Mouse (Mus musculus): ENCODE results near the gene Spcs2. TPM values are rescaled to one million over a fixed set of nuclear protein-coding genes. Genes with fewer than 3 reads are reported as not detected.
"Not testable (repeated sequence)": the region's sequence is repeated elsewhere in the genome, so short reads cannot be mapped to it uniquely, and the experiment has no call there.

Spcs2 gene
- polyA plus RNA-seq, 1 experiment from 2014 or later, result 367 TPM

DNA sequence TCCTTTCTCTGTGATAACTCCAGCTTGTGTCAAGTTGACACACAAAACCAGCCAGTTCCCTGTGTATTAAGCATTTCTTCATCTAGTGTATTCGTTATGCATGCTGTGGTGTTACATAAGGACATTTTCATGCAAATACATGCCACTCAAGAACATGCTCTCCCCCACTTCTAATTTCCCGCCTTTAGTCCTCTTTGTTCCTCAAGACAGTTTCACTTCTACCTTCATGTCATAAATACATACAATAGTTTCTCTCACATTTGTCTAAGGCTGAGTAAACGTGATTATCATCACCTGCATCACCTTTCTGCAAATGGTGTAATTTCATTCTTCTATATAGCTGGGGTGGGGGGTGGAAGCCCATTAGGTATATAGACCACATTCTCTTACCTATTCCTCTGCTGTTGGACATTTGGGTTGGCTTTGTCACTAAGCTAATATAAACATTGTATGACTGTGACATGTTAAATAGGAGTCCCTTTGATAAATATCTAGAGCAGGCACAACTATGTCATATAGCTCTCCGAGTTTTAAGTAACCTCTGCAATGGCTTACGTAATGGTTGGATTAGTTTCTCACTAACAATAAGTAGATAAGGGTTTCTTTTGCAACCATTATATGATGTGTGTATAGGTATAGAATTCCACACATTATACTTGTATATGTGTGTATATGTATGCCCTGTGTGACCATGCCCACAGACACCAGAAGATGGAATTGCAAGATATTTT, 30.0 kb downstream of the Spcs2 start:
- no peak overlapping the region for H3K27ac ChIP-seq
- H3K4me1 ChIP-seq, result peaks cover 6% of the 10 kb centered on the region
- H3K9me3 ChIP-seq, result no peaks in the 10 kb centered on the region
- no peak overlapping the region for H3K4me3 ChIP-seq
- H3K27me3 ChIP-seq (ENCODE audit: poor library complexity, severe bottlenecking), result no peaks in the 10 kb centered on the region
- 86% methylated on average over 5 of the region's 5 CpGs for WGBS
- peaks cover 31% of the 10 kb centered on the region for H3K36me3 ChIP-seq (replicated peaks)
- DNase-seq (ENCODE audit: extremely low spot score, low spot score), result no peak

- Histone ChIP-seq H3K4me1 (peaks cover 14% of the 10 kb centered on the region), H3K4me3 (peak within 1 kb of the TSS; percentile 63), H3K27me3 (ENCODE audit: poor library complexity, severe bottlenecking) (no peaks in the 10 kb centered on the region), H3K36me3 (replicated peaks) (no peaks in the 10 kb centered on the region), H3K9me3 (no peaks in the 10 kb centered on the region), H3K27ac (peak within 1 kb of the TSS; percentile 83)
- WGBS, result under 1% methylated on average over 26 of the region's 26 CpGs
- peak; percentile 87 for DNase-seq (ENCODE audit: extremely low spot score, low spot score)
Measured at GRCm38 (mm10) chr7:99828083-99828570, 35.1 kb downstream of the Spcs2 start, which contains the start of gene Neu3. Gene Neu3, minus strand, starts transcription at chr7:99828417.

- H3K4me1 ChIP-seq, result peaks cover 14% of the 10 kb centered on the region
- no peaks in the 10 kb centered on the region for H3K9me3 ChIP-seq
- H3K27me3 ChIP-seq (ENCODE audit: poor library complexity, severe bottlenecking), result no peaks in the 10 kb centered on the region
- no peak overlapping the region for H3K27ac ChIP-seq
- WGBS, result 76% methylated on average over 6 of the region's 6 CpGs
- H3K36me3 ChIP-seq (replicated peaks), result no peaks in the 10 kb centered on the region
- no peak for DNase-seq (ENCODE audit: extremely low spot score, low spot score)
- no peak overlapping the region for H3K4me3 ChIP-seq
Measured at GRCm38 (mm10) chr7:99826096-99826495, 37.2 kb downstream of the Spcs2 start.

DNA sequence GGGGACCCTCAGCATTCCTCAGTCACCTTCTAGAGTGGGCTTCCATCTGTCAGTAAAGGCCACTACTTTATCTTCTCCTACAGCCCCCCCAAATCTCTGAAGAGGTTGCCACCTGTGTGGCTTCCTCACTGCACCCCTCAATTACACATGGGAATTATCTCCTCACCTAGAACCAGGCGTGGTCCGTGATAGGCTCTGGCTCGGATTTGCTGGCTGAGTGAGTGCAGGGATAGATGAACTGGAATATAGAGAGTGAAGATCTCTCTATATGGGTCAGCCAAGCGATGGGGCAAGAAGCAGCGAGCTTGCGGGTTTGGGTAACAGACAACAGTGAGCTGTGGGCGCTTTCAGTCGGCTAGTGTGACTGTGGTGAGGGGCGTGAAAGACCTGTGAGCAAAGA, 37.8 kb downstream of the Spcs2 start:
- H3K36me3 ChIP-seq (replicated peaks), result no peaks in the 10 kb centered on the region
- no peaks in the 10 kb centered on the region for H3K27me3 ChIP-seq (ENCODE audit: poor library complexity, severe bottlenecking)
- H3K27ac ChIP-seq, result 0 out of 2 replicates have a peak overlapping the region, but pooled peaks have one; percentile 35
- 86% methylated on average over 9 of the region's 9 CpGs for WGBS
- DNase-seq (ENCODE audit: extremely low spot score, low spot score), result no peak
- H3K9me3 ChIP-seq, result no peaks in the 10 kb centered on the region
- no peak overlapping the region for H3K4me3 ChIP-seq
- H3K4me1 ChIP-seq, result peaks cover 14% of the 10 kb centered on the region

GRCm38 (mm10) chr7:99824649-99825483, 38.4 kb downstream of the Spcs2 start:
- no peaks in the 10 kb centered on the region for H3K27me3 ChIP-seq (ENCODE audit: poor library complexity, severe bottlenecking)
- H3K27ac ChIP-seq, result 0 out of 2 replicates have a peak overlapping the region, but pooled peaks have one; percentile 35
- no peak overlapping the region for H3K4me3 ChIP-seq
- 89% methylated on average over 16 of the region's 16 CpGs for WGBS
- H3K9me3 ChIP-seq, result no peaks in the 10 kb centered on the region
- H3K4me1 ChIP-seq, result peaks cover 14% of the 10 kb centered on the region
- DNase-seq (ENCODE audit: extremely low spot score, low spot score), result no peak
- no peaks in the 10 kb centered on the region for H3K36me3 ChIP-seq (replicated peaks)

DNA sequence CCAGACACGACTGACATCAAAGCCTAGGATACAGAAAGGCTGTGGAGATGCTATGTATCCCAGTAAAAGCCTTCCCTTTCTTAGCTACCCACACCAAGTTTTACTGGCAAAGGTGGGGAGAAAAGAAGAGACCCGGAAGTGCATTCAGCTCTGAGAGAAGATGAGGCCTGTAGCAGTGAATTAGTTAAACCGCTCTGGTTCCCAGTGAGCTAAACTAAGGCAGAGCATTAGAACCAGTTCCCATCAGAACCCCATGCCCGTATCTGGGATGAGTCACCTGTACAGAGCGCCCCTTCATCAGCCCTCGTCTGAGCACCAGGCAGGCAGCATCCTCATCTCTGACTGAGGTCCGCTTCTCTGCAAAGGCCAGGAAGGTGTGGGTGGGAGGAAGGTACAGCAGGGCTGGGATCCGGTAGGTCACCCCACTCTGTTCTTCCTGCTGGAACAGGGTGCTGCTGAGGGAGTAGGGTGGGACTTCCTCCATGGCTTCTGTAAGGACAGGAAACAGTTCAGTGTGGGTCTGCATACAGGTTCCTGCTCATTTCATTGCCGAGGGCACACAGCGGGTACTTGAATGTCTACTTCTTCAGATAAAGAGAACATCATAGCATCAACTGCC, 40.1 kb downstream of the Spcs2 start:
- 86% methylated on average over 10 of the region's 10 CpGs for whole genome bisulfite sequencing
- no peak overlapping the region; the same call in 1 of the 2 replicates for H3K27ac ChIP-seq
- no peak for DNase-seq (ENCODE audit: extremely low spot score, low spot score)

DNA sequence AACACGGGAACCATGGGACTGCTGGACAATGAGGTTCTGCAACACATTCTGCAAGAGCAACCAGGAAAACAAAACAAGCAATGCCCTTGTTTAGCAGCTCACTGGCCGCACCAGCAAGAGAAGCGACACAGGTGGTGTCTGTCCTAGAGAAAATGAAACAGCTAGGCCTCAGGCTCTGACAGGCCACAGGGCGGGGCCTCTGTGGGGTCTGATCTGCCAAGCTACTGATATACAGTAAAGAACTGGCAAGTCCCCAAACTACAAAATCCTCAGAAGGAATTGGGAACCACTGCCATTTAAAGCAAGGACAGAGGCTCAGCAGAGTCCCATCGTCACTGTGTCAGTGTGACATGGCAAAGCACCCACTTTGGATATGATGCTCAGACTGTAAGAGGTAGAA, 40.8 kb downstream of the Spcs2 start:
- H3K36me3 ChIP-seq (replicated peaks), result no peaks in the 10 kb centered on the region
- no peaks in the 10 kb centered on the region for H3K27me3 ChIP-seq (ENCODE audit: poor library complexity, severe bottlenecking)
- WGBS, result 86% methylated on average over 5 of the region's 5 CpGs
- no peak overlapping the region; the same call in 1 of the 2 replicates for H3K27ac ChIP-seq
- peaks cover 6% of the 10 kb centered on the region; the same call in 1 of the 2 replicates for H3K4me1 ChIP-seq
- no peak for DNase-seq (ENCODE audit: extremely low spot score, low spot score)
- H3K9me3 ChIP-seq, result no peaks in the 10 kb centered on the region
- no peak overlapping the region for H3K4me3 ChIP-seq

More for the DNA sequence above, 40.1 kb downstream of the Spcs2 start:
- no peaks in the 10 kb centered on the region for H3K9me3 ChIP-seq
- no peak overlapping the region for H3K4me3 ChIP-seq
- H3K4me1 ChIP-seq, result peaks cover 10% of the 10 kb centered on the region
- H3K36me3 ChIP-seq (replicated peaks), result no peaks in the 10 kb centered on the region
- H3K27me3 ChIP-seq (ENCODE audit: poor library complexity, severe bottlenecking), result no peaks in the 10 kb centered on the region

DNA sequence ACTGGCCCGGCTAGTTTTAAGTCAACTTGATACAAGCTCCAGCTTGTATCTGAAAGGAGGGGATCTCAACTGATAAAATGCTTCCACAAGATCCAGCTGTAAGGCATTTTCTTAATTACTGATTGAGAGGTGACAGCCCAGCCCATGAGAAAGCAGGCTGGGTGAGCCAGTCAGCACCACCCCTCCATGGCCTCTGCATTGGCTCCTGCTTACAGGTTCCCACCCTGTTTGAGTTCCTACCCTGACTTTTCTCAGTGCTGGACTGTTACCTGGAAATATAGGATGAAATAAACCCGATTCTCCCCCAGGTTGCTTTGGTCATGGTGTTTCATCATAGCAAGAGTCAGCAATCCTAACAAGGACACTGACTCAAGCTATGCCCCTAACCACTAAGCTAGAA, 41.3 kb downstream of the Spcs2 start:
- 82% methylated on average over 2 of the region's 2 CpGs for WGBS
- no peaks in the 10 kb centered on the region for H3K36me3 ChIP-seq (replicated peaks)
- H3K9me3 ChIP-seq, result no peaks in the 10 kb centered on the region
- H3K4me3 ChIP-seq, result no peak overlapping the region
- no peak for DNase-seq (ENCODE audit: extremely low spot score, low spot score)
- H3K27ac ChIP-seq, result no peak overlapping the region
- H3K27me3 ChIP-seq (ENCODE audit: poor library complexity, severe bottlenecking), result no peaks in the 10 kb centered on the region
- H3K4me1 ChIP-seq, result peaks cover 6% of the 10 kb centered on the region; the same call in 1 of the 2 replicates

GRCm38 (mm10) chr7:99818181-99818725, 45.0 kb downstream of the Spcs2 start:
- not testable (repeated sequence) for H3K9me3 ChIP-seq; H3K27me3 ChIP-seq (ENCODE audit: poor library complexity, severe bottlenecking); H3K4me3 ChIP-seq; H3K4me1 ChIP-seq; DNase-seq (ENCODE audit: extremely low spot score, low spot score); H3K36me3 ChIP-seq (replicated peaks); H3K27ac ChIP-seq
- WGBS, result 13% methylated on average over 9 of the region's 9 CpGs

GRCm38 (mm10) chr7:99813394-99813793, 49.9 kb downstream of the Spcs2 start:
- no peaks in the 10 kb centered on the region for H3K27me3 ChIP-seq (ENCODE audit: poor library complexity, severe bottlenecking)
- H3K36me3 ChIP-seq (replicated peaks), result peaks cover 3% of the 10 kb centered on the region; the same call in 1 of the 2 replicates
- DNase-seq (ENCODE audit: extremely low spot score, low spot score), result no peak
- no peaks in the 10 kb centered on the region for H3K9me3 ChIP-seq
- WGBS, result 85% methylated on average over 11 of the region's 11 CpGs
- H3K4me1 ChIP-seq, result peaks cover 4% of the 10 kb centered on the region; the same call in 1 of the 2 replicates
- H3K4me3 ChIP-seq, result no peak overlapping the region
- H3K27ac ChIP-seq, result no peak overlapping the region

DNA sequence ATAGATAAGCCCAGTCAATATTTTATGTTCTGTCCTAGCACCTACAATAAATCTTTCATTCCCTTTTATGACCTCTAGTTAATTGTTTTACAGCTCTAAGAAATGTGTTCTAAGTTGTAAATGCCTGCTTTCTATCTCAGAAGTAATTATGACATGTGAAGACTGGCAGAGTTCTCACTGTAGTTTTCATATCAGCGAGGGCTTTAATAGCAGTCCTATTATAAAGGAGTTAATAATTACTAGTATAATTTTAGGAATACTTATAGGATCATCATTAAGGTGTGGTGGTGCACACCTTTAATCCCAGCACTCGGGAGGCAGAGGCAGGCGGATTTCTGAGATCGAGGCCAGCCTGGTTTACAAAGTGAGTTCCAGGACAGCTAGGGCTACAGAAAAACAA, 51.6 kb downstream of the Spcs2 start:
- H3K27me3 ChIP-seq (ENCODE audit: poor library complexity, severe bottlenecking), result no peaks in the 10 kb centered on the region
- 93% methylated on average over 4 of the region's 4 CpGs for WGBS
- no peaks in the 10 kb centered on the region for H3K9me3 ChIP-seq
- no peak overlapping the region for H3K4me3 ChIP-seq
- H3K36me3 ChIP-seq (replicated peaks), result peaks cover 3% of the 10 kb centered on the region; the same call in 1 of the 2 replicates
- H3K4me1 ChIP-seq, result no peaks in the 10 kb centered on the region
- no peak for DNase-seq (ENCODE audit: extremely low spot score, low spot score)
- H3K27ac ChIP-seq, result no peak overlapping the region

DNA sequence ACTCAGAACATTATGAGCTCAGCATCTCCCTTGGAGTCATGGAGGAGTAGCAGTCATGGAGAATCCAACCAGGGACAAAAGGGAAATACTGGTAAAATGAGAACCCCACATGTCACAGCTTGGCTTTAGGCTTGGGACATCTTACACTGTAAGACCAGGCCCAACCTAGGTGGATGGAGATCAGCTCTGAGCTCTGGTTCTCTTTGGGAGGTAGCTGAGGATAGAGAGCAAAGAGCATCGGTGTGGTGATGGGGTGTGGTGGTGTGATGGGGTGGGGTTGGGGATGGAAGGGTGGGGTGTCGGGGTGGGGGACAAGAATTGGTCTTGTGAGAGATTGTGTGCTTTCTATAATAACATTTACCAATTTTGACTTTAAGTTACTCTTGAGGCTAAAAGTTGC, 52.4 kb downstream of the Spcs2 start:
- H3K36me3 ChIP-seq (replicated peaks), result peaks cover 3% of the 10 kb centered on the region; the same call in 1 of the 2 replicates
- no peaks in the 10 kb centered on the region for H3K4me1 ChIP-seq
- no peak for DNase-seq (ENCODE audit: extremely low spot score, low spot score)
- no peak overlapping the region for H3K27ac ChIP-seq
- H3K27me3 ChIP-seq (ENCODE audit: poor library complexity, severe bottlenecking), result no peaks in the 10 kb centered on the region
- H3K4me3 ChIP-seq, result no peak overlapping the region
- WGBS, result 87% methylated on average over 2 of the region's 2 CpGs
- no peaks in the 10 kb centered on the region for H3K9me3 ChIP-seq

Measured in forebrain, embryonic 10.5 days (tissue).